Mouse (Mus musculus) natural killer cell, adult 2 months (primary cell): ENCODE data around the gene Tsks.

Experiments used
- DNase-seq, 2 experiments: peaks; one replicate each; pipeline ENCODE4 v3.0.0; 2022; ENCODE audit warnings: low spot score in 2 of 2

Tsks gene

GRCm38 (mm10) chr7:44978300-44978699 is 35.3 kb downstream of the Tsks start:
- no peak for DNase-seq

- no peak for DNase-seq
Observed at GRCm38 (mm10) chr7:44981539-44981938, 38.5 kb downstream of the Tsks start.

GRCm38 (mm10) chr7:44983085-44983484 is 40.1 kb downstream of the Tsks start:
- DNase-seq, result peak; percentile 82 to 86

GRCm38 (mm10) chr7:44983944-44984832 is 41.2 kb downstream of the Tsks start:
- DNase-seq, result no peak

- no peak for DNase-seq
Observed at GRCm38 (mm10) chr7:44984833-44985164, 41.8 kb downstream of the Tsks start.

GRCm38 (mm10) chr7:44985595-44986191 is 42.7 kb downstream of the Tsks start:
- DNase-seq, result peak; percentile 43 to 62

- DNase-seq, result peak; percentile 99
Observed at GRCm38 (mm10) chr7:44986192-44986878, 43.3 kb downstream of the Tsks start, which contains the start of gene Prmt1. Gene Prmt1 (minus strand): TSS chr7:44986568.

GRCm38 (mm10) chr7:44986879-44987718 is 44.1 kb downstream of the Tsks start:
- peak in 1 of 2 experiments; percentile 21 for DNase-seq

- DNase-seq, result no peak
Observed at GRCm38 (mm10) chr7:44996672-44997071, 53.7 kb downstream of the Tsks start.

- DNase-seq, result peak; percentile 97 to 98
Observed at GRCm38 (mm10) chr7:44997231-44997939, 54.4 kb downstream of the Tsks start, which contains the start of gene Irf3. Gene Irf3 (plus strand): TSS chr7:44997648.

GRCm38 (mm10) chr7:44997940-44998428 is 55.0 kb downstream of the Tsks start:
- DNase-seq, result no peak

GRCm38 (mm10) chr7:44998501-44998955 is 55.5 kb downstream of the Tsks start, which contains the start of gene Bcl2l12:
Gene Bcl2l12 (minus strand): TSS chr7:44998712.
- DNase-seq, result peak; percentile 55 to 72

GRCm38 (mm10) chr7:44999753-45000152 is 56.7 kb downstream of the Tsks start:
- no peak for DNase-seq

GRCm38 (mm10) chr7:45000539-45001114 is 57.6 kb downstream of the Tsks start:
- no peak for DNase-seq

- DNase-seq, result no peak
Observed at GRCm38 (mm10) chr7:45002440-45002839, 59.4 kb downstream of the Tsks start.

GRCm38 (mm10) chr7:45004546-45004945 is 61.5 kb downstream of the Tsks start:
- DNase-seq, result no peak

GRCm38 (mm10) chr7:45005321-45005992 is 62.5 kb downstream of the Tsks start:
- DNase-seq, result no peak

GRCm38 (mm10) chr7:45006503-45006902 is 63.5 kb downstream of the Tsks start:
- DNase-seq, result no peak

- DNase-seq, result no peak
Observed at GRCm38 (mm10) chr7:45007141-45007540, 64.1 kb downstream of the Tsks start.
